Mouse (Mus musculus) CH12.LX (cell line): ENCODE measurements at regions not wholly inside any gene's neighbourhood (a gene's known extent, or its start where the extent isn't known, plus 50 kb on each side); places are given as distances from the start of the nearest gene placed in this dataset.

ENCODE experiments used
- DNase-seq: peaks from one replicate; pipeline ENCODE4 v3.0.0-alpha.2; 2013; ENCODE audit errors: extremely low read depth
- H3K27ac ChIP-seq: 2 replicates; pipeline ENCODE4 v1.5.1; 2012; ENCODE audit warnings: low read depth, mild to moderate bottlenecking, control low read depth, moderate library complexity; ENCODE audit not compliant: insufficient read depth
- H3K27me3 ChIP-seq: replicated peaks from 2 replicates; pipeline ENCODE3; 2012; ENCODE audit warnings: inconsistent platforms
- H3K36me3 ChIP-seq, 2 experiments: replicated peaks in 1 of 2; 2 replicates each; pipeline versions ENCODE3 to v1.6.1; 2012; ENCODE audit warnings: inconsistent platforms in 1 of 2, low read length in 1 of 2, mild to moderate bottlenecking in 1 of 2, mixed read lengths in 1 of 2, moderate library complexity in 1 of 2; ENCODE audit not compliant: control insufficient read depth in 1 of 2, insufficient read depth in 1 of 2
- H3K4me1 ChIP-seq, 2 experiments: 2 replicates each; pipeline ENCODE4 v1.6.1; 2012; ENCODE audit warnings: inconsistent platforms in 1 of 2, moderate library complexity in 1 of 2; ENCODE audit not compliant: insufficient read depth in 2 of 2, control insufficient read depth in 1 of 2
- H3K4me2 ChIP-seq: 2 replicates; pipeline ENCODE4 v1.6.1; 2012; ENCODE audit warnings: low read depth, mild to moderate bottlenecking, control low read depth; ENCODE audit not compliant: poor library complexity, insufficient read depth, severe bottlenecking
- H3K4me3 ChIP-seq, 3 experiments: fragments of 150-350 bp in 1 of 3; sonication (generic) in 1 of 3; replicated peaks in 1 of 3; 2 replicates each; pipeline versions ENCODE3 to v1.5.1; 2011 to 2012; ENCODE audit warnings: low read depth in 2 of 3, low read length in 2 of 3, mild to moderate bottlenecking in 2 of 3, moderate library complexity in 2 of 3, control low read depth in 1 of 3, improper control_type of control experiment in 1 of 3, inconsistent platforms in 1 of 3, mixed read lengths in 1 of 3; ENCODE audit not compliant: poor library complexity in 1 of 3
- H3K79me2 ChIP-seq: replicated peaks from 2 replicates; pipeline ENCODE4 v1.6.1; 2012; ENCODE audit warnings: mild to moderate bottlenecking, moderate library complexity; ENCODE audit not compliant: control insufficient read depth, poor library complexity, insufficient read depth, severe bottlenecking; ENCODE audit errors: extremely low read depth
- H3K9ac ChIP-seq: 2 replicates; pipeline ENCODE4 v1.6.1; 2012; ENCODE audit warnings: low read depth, mild to moderate bottlenecking, control low read depth, moderate library complexity; ENCODE audit not compliant: insufficient read depth
- H3K9me3 ChIP-seq: replicated peaks from 2 replicates; pipeline ENCODE3; 2012; ENCODE audit warnings: low read length, inconsistent platforms, mixed read lengths
- CHD1 ChIP-seq: IDR thresholded peaks from 2 replicates; pipeline ENCODE4 v1.6.1; 2012; ENCODE audit warnings: low read depth, low read length, improper control_type of control experiment, inconsistent platforms
- CHD2 ChIP-seq: IDR thresholded peaks from 2 replicates; pipeline ENCODE4 v1.6.1; 2011; ENCODE audit warnings: low read length, improper control_type of control experiment
- CTCF ChIP-seq, 2 experiments: IDR thresholded peaks in 1 of 2; conservative IDR thresholded peaks in 1 of 2; 2 replicates each; pipeline ENCODE4 v1.5.1; 2011 to 2012; ENCODE audit warnings: low read depth in 2 of 2, low read length in 2 of 2, improper control_type of control experiment in 1 of 2, inconsistent platforms in 1 of 2, mild to moderate bottlenecking in 1 of 2, moderate library complexity in 1 of 2
- E2F4 ChIP-seq: IDR thresholded peaks from 2 replicates; pipeline ENCODE4 v1.6.1; 2011; ENCODE audit warnings: low read depth, low read length, improper control_type of control experiment; ENCODE audit not compliant: insufficient replicate concordance
- ELF1 ChIP-seq: IDR thresholded peaks from 2 replicates; pipeline ENCODE4 v1.6.1; 2014; ENCODE audit warnings: low read depth, mild to moderate bottlenecking, inconsistent platforms, low read length, improper control_type of control experiment
- ETS1 ChIP-seq: conservative IDR thresholded peaks from 2 replicates; pipeline ENCODE4 v1.6.1; 2012; ENCODE audit warnings: low read depth, mild to moderate bottlenecking, inconsistent platforms, low read length, improper control_type of control experiment, moderate library complexity
- GABPA ChIP-seq: IDR thresholded peaks from 2 replicates; pipeline ENCODE4 v1.6.1; 2012; ENCODE audit warnings: low read depth, low read length, improper control_type of control experiment, inconsistent platforms; ENCODE audit not compliant: insufficient replicate concordance
- HCFC1 ChIP-seq: IDR thresholded peaks from 2 replicates; pipeline ENCODE4 v1.6.1; 2012; ENCODE audit warnings: low read depth, mild to moderate bottlenecking, inconsistent platforms, low read length, improper control_type of control experiment
- IRF4 ChIP-seq: IDR thresholded peaks from 2 replicates; pipeline ENCODE4 v1.6.1; 2014; ENCODE audit warnings: low read depth, mild to moderate bottlenecking, inconsistent platforms, low read length, improper control_type of control experiment
- JUND ChIP-seq: conservative IDR thresholded peaks from 2 replicates; pipeline ENCODE4 v1.6.1; 2011; ENCODE audit warnings: low read depth, low read length, improper control_type of control experiment
- MAFK ChIP-seq: IDR thresholded peaks from 2 replicates; pipeline ENCODE4 v1.6.1; 2011; ENCODE audit warnings: low read length, improper control_type of control experiment; ENCODE audit not compliant: insufficient replicate concordance
- MAZ ChIP-seq: IDR thresholded peaks from 2 replicates; pipeline ENCODE4 v1.6.1; 2012; ENCODE audit warnings: low read depth, mild to moderate bottlenecking, inconsistent platforms, low read length, improper control_type of control experiment, moderate library complexity
- MEF2A ChIP-seq: IDR thresholded peaks from 2 replicates; pipeline ENCODE4 v1.6.1; 2014; ENCODE audit warnings: low read depth, mild to moderate bottlenecking, inconsistent platforms, low read length, improper control_type of control experiment, borderline replicate concordance
- NELFE ChIP-seq: IDR thresholded peaks from 2 replicates; pipeline ENCODE4 v1.6.1; 2011; ENCODE audit warnings: low read depth, low read length, improper control_type of control experiment
- POLR2AphosphoS2 ChIP-seq: IDR thresholded peaks from 2 replicates; pipeline ENCODE4 v1.6.1; 2011; ENCODE audit warnings: low read depth, low read length, improper control_type of control experiment
- RAD21 ChIP-seq: IDR thresholded peaks from 2 replicates; pipeline ENCODE4 v1.6.1; 2011; ENCODE audit warnings: low read depth, mild to moderate bottlenecking, low read length, improper control_type of control experiment, moderate library complexity
- RCOR1 ChIP-seq: conservative IDR thresholded peaks from 2 replicates; pipeline ENCODE4 v1.6.1; 2012; ENCODE audit warnings: low read depth, mild to moderate bottlenecking, inconsistent platforms, low read length, improper control_type of control experiment
- SIN3A ChIP-seq: IDR thresholded peaks from 2 replicates; pipeline ENCODE4 v1.6.1; 2012; ENCODE audit warnings: low read length, improper control_type of control experiment, inconsistent platforms
- SMC3 ChIP-seq: IDR thresholded peaks from 2 replicates; pipeline ENCODE4 v1.6.1; 2011; ENCODE audit warnings: low read depth, low read length, improper control_type of control experiment
- TBP ChIP-seq: conservative IDR thresholded peaks from 2 replicates; pipeline ENCODE4 v1.6.1; 2011; ENCODE audit warnings: low read depth, low read length, improper control_type of control experiment
- TCF12 ChIP-seq: IDR thresholded peaks from 2 replicates; pipeline ENCODE4 v1.6.1; 2014; ENCODE audit warnings: low read depth, mild to moderate bottlenecking, inconsistent platforms, low read length, improper control_type of control experiment
- USF1 ChIP-seq: IDR thresholded peaks from 2 replicates; pipeline ENCODE4 v1.6.1; 2014; ENCODE audit warnings: low read depth, mild to moderate bottlenecking, inconsistent platforms, low read length, improper control_type of control experiment
- ZC3H11A ChIP-seq: IDR thresholded peaks from 2 replicates; pipeline ENCODE4 v1.6.1; 2012; ENCODE audit warnings: low read depth, mild to moderate bottlenecking, inconsistent platforms, low read length, improper control_type of control experiment
- ZKSCAN1 ChIP-seq: IDR thresholded peaks from 2 replicates; pipeline ENCODE4 v1.6.1; 2012; ENCODE audit warnings: low read depth, inconsistent platforms, low read length, improper control_type of control experiment, borderline replicate concordance
- ZMIZ1 ChIP-seq: IDR thresholded peaks from 2 replicates; pipeline ENCODE4 v1.6.1; 2012; ENCODE audit warnings: low read depth, mild to moderate bottlenecking, inconsistent platforms, low read length, improper control_type of control experiment
- ZNF384 ChIP-seq: IDR thresholded peaks from 2 replicates; pipeline ENCODE4 v1.6.1; 2012; ENCODE audit warnings: low read depth, low read length, improper control_type of control experiment, inconsistent platforms
- dilution Hi-C: fragments of 300-500 bp; cut with MboI; formaldehyde crosslinking; loops from 2 replicates; pipeline ENCODE4 v1.14.3; 2020; ENCODE audit warnings: low sequenced_read_pairs; ENCODE audit not compliant: extremely low pct_unique_long_range_greater_than_20kb, extremely low pct_ligation_motif_present
- in situ Hi-C: fragments of 300-500 bp; cut with MboI; formaldehyde crosslinking; loops from 3 replicates; pipeline ENCODE4 v1.14.3; 2019; ENCODE audit warnings: low sequenced_read_pairs, low pct_ligation_motif_present, low pct_unique_long_range_greater_than_20kb, mixed read lengths

DNA sequence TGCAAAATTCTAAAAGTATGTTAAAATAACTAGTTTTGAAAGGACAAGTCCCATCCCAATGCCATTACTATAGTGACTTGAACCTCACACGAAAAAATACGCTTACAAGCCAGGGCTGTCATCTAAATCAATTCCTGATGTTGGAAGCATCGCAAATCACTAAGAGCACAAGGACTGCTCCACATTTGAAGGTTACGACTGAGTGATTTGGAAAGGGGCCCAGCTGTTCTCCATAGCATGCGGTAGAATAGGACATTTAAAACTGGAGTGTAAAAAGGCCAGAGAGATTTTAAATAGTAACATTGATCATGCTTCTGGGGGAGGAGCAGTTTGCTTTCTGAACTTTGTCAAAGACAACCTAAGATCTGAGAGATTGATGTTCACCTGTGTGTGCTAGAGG is 92.8 kb upstream of the Mocs1 start:
- Histone ChIP-seq H3K36me3 (no peaks in the 10 kb centered on the region), H3K27ac (no peak overlapping the region), H3K4me2 (no peak overlapping the region), H3K9ac (no peak overlapping the region), H3K27me3 (no peaks in the 10 kb centered on the region), H3K4me3 (no peak overlapping the region), H3K4me1 (no peaks in the 10 kb centered on the region), H3K9me3 (peaks cover 63% of the 10 kb centered on the region), H3K79me2 (no peaks in the 10 kb centered on the region)
- in situ Hi-C loops, result no loop called here
- dilution Hi-C loops, result no loop called here
- no peak for DNase-seq
- no peak for TF ChIP-seq CHD1
- no peak for TF ChIP-seq RCOR1
- TF ChIP-seq HCFC1, result no peak
- no peak for TF ChIP-seq SIN3A
- no peak for TF ChIP-seq ZNF384
- no peak for TF ChIP-seq GABPA
- TF ChIP-seq POLR2AphosphoS2, result no peak
- no peak for TF ChIP-seq CTCF (conservative IDR thresholded peaks at IDR 0.05 in 1 of 2, IDR thresholded peaks at IDR 0.05 in 1 of 2; ENCODE audit: low read depth in 2 of 2, low read length in 2 of 2)
- TF ChIP-seq MEF2A, result no peak
- TF ChIP-seq TCF12, result no peak
- TF ChIP-seq ZKSCAN1, result no peak
- no peak for TF ChIP-seq ZC3H11A
- no peak for TF ChIP-seq JUND
- TF ChIP-seq RAD21, result no peak
- no peak for TF ChIP-seq ZMIZ1
- no peak for TF ChIP-seq USF1

GRCm38 (mm10) chr17:49337881-49338280 is 90.3 kb upstream of the Mocs1 start:
- no peak overlapping the region for H3K4me2 ChIP-seq
- H3K4me1 ChIP-seq, result no peaks in the 10 kb centered on the region
- DNase-seq, result no peak
- H3K27ac ChIP-seq, result no peak overlapping the region
- no peaks in the 10 kb centered on the region for H3K79me2 ChIP-seq
- no peaks in the 10 kb centered on the region for H3K36me3 ChIP-seq
- dilution Hi-C loops, result no loop called here
- H3K27me3 ChIP-seq, result no peaks in the 10 kb centered on the region
- H3K4me3 ChIP-seq, result no peak overlapping the region
- peaks cover 57% of the 10 kb centered on the region for H3K9me3 ChIP-seq
- in situ Hi-C loops, result no loop called here
- H3K9ac ChIP-seq, result no peak overlapping the region
- no peak for TF ChIP-seq ZMIZ1
- TF ChIP-seq SMC3, result no peak
- no peak for TF ChIP-seq SIN3A
- no peak for TF ChIP-seq RAD21
- no peak for TF ChIP-seq USF1
- no peak for TF ChIP-seq NELFE
- no peak for TF ChIP-seq ELF1
- no peak for TF ChIP-seq CTCF (conservative IDR thresholded peaks at IDR 0.05 in 1 of 2, IDR thresholded peaks at IDR 0.05 in 1 of 2; ENCODE audit: low read depth in 2 of 2, low read length in 2 of 2)
- no peak for TF ChIP-seq IRF4
- TF ChIP-seq POLR2AphosphoS2, result no peak
- TF ChIP-seq CHD2, result no peak
- TF ChIP-seq HCFC1, result no peak
- no peak for TF ChIP-seq TCF12
- no peak for TF ChIP-seq MAFK
- TF ChIP-seq MAZ, result no peak
- no peak for TF ChIP-seq ETS1
- no peak for TF ChIP-seq TBP
- no peak for TF ChIP-seq ZNF384
- TF ChIP-seq ZC3H11A, result no peak
- TF ChIP-seq E2F4, result no peak
